Comparison of ENCODE assay signal across 9 mouse cellular contexts in the genomic region with DNA sequence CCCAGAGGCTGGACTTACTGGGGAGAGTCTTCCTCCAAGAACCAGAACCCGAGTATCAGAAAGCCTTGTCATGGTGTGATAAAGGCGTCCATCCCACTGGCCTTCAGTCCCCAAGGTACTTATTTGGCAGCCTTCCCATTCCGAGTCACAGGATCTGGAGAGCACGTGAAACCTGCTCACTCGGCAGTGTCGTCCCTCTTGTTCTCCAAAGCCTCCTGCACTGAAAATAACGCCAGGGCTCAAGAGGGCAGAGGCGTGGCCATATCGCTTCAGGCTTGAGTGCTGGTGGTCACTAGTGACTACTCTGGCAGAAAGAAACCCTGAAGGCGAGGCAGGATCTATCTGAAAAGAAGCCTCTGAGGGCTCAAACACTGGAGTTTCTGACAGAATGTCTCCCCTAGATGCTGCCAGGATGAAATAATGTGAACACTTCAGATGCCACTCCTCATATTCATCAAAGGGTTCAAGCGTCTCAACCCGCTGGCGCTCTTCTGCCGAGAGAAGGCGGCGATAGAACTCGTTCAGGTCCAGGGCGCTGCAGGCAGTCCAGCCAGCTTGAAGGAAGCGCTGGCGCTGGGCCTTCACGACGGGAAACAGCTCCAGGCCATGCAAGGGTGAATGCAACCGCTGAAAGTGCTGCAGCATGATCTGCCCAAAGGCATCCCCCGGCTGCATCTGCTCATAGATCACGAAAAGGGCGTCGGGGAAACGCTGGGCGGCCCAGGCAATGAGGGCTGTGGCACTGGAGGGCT. TPM values are rescaled to one million over a fixed set of nuclear protein-coding genes. Genes with fewer than 3 reads are reported as not detected.
DNase-seq lines count a peak whose midpoint lies in the region; ATAC-seq and TF ChIP-seq lines count a peak whose summit lies in the region.
"Had no signal": no experiment of that assay in that cellular context is flagged by ENCODE, and none has a peak within 500 bp of the region (broad histone marks: within the 10 kb centered on the region; RNA-seq: fewer than 3 reads in every experiment).

No protein-coding gene starts in this region.

- TF ChIP-seq CTCF in liver, embryonic 14.5 days (IDR thresholded peaks at IDR 0.05; ENCODE audit: low read depth): no peak

- peak overlapping the region; percentile 60 for H3K4me3 ChIP-seq in intestine, embryonic 15.5 days (replicated peaks)
- H3K4me3 ChIP-seq in liver, embryonic 14.5 days (ENCODE audit: insufficient read depth in 1 of 2, low read depth in 2 of 2, low read length in 2 of 2): peak overlapping the region; percentile 77 to 89
- H3K4me3 ChIP-seq in neural tube, embryonic 13.5 days: peak overlapping the region; percentile 67

- ATAC-seq in intestine, embryonic 15.5 days: peak; percentile 1; the same call in 1 of the 2 replicates
- no peak for ATAC-seq in liver, embryonic 14.5 days (ENCODE audit: insufficient read depth)
- peak; percentile 53; the same call in 1 of the 2 replicates for ATAC-seq in neural tube, embryonic 13.5 days (ENCODE audit: low read depth)
- no peak for ATAC-seq in granulocyte monocyte progenitor cell, adult 5-6 weeks (replicated peaks; ENCODE audit: poor library complexity, severe bottlenecking)

- H3K27ac ChIP-seq in intestine, embryonic 15.5 days: peak overlapping the region; percentile 97
- peak overlapping the region; percentile 52 for H3K27ac ChIP-seq in liver, embryonic 14.5 days
- H3K27ac ChIP-seq in neural tube, embryonic 13.5 days (replicated peaks): peak overlapping the region; percentile 98

- no peaks in the 10 kb centered on the region for H3K27me3 ChIP-seq in intestine, embryonic 15.5 days (replicated peaks)
- H3K27me3 ChIP-seq in liver, embryonic 14.5 days (ENCODE audit: control insufficient read depth, insufficient read depth, low read length): no peaks in the 10 kb centered on the region
- H3K27me3 ChIP-seq in neural tube, embryonic 13.5 days: no peaks in the 10 kb centered on the region

- no peak for TF ChIP-seq EP300 in liver, embryonic 14.5 days (IDR thresholded peaks at IDR 0.05; ENCODE audit: low read depth)

- peaks cover 8% of the 10 kb centered on the region; the same call in 1 of the 2 replicates for H3K36me3 ChIP-seq in intestine, embryonic 15.5 days
- peaks cover 8% of the 10 kb centered on the region; the same call in 1 of the 2 replicates for H3K36me3 ChIP-seq in liver, embryonic 14.5 days (replicated peaks; ENCODE audit: control insufficient read depth, insufficient read depth, low read depth)
- H3K36me3 ChIP-seq in neural tube, embryonic 13.5 days: peaks cover 35% of the 10 kb centered on the region

- WGBS in intestine, embryonic 15.5 days: 46% methylated on average over 29 of the region's 29 CpGs
- 45% methylated on average over 29 of the region's 29 CpGs for WGBS in liver, embryonic 14.5 days (ENCODE audit: insufficient replicate concordance)
- 41% methylated on average over 29 of the region's 29 CpGs for WGBS in neural tube, embryonic 13.5 days

- peak overlapping the region; percentile 68 for H3K9ac ChIP-seq in intestine, embryonic 15.5 days
- H3K9ac ChIP-seq in liver, embryonic 14.5 days (replicated peaks): peak overlapping the region; percentile 90
- peak overlapping the region; percentile 92 for H3K9ac ChIP-seq in neural tube, embryonic 13.5 days

- peak overlapping the region; percentile 88 for H3K4me2 ChIP-seq in intestine, embryonic 15.5 days (replicated peaks)
- peak overlapping the region; percentile 98 for H3K4me2 ChIP-seq in liver, embryonic 14.5 days (ENCODE audit: low read depth)
- peak overlapping the region; percentile 81 for H3K4me2 ChIP-seq in neural tube, embryonic 13.5 days

- peaks cover 13% of the 10 kb centered on the region for H3K4me1 ChIP-seq in intestine, embryonic 15.5 days (replicated peaks)
- peaks cover 15 to 20% of the 10 kb centered on the region in 2 experiments for H3K4me1 ChIP-seq in liver, embryonic 14.5 days (replicated peaks; ENCODE audit: control insufficient read depth in 2 of 2, insufficient read depth in 2 of 2, low read length in 1 of 2)
- peaks cover 39% of the 10 kb centered on the region for H3K4me1 ChIP-seq in neural tube, embryonic 13.5 days (replicated peaks)

- DNase-seq in thymus, postnatal 0 days (ENCODE audit: low spot score): peak; percentile 6
- no peak for DNase-seq in thymus, postnatal 25 days
- peak; percentile 51 to 63 for DNase-seq in cerebellum, adult 18-20 months
- peak; percentile 10 for DNase-seq in gastrocnemius, postnatal 10 days
- no peak for DNase-seq in liver, embryonic 14.5 days (ENCODE audit: low read depth in 3 of 3, low spot score in 3 of 3)

- H3K9me3 ChIP-seq in intestine, embryonic 15.5 days: no peaks in the 10 kb centered on the region
- H3K9me3 ChIP-seq in liver, embryonic 14.5 days (ENCODE audit: control insufficient read depth, low read length): no peaks in the 10 kb centered on the region
- no peaks in the 10 kb centered on the region for H3K9me3 ChIP-seq in neural tube, embryonic 13.5 days

RNA-seq across cellular contexts. Expression of a gene that starts 0.8 kb away (rescaled TPM):
- polyA plus RNA-seq in thymus, postnatal 0 days (2015; fragmentation: Nextera tagmentation; extraction: Ambion mirVana): 20.3 and 21.3 TPM in 2 replicates
- 10 to 100 TPM; 11.7 to 14.0 TPM for total RNA-seq in gastrocnemius, postnatal 10 days (2021)
- polyA plus RNA-seq in intestine, embryonic 15.5 days (2015; fragmentation: Nextera tagmentation; extraction: Ambion mirVana): 17.7 and 18.2 TPM in 2 replicates
- polyA plus RNA-seq in liver, embryonic 14.5 days (2012; rRNA removed): 3.7 and 5.6 TPM in 2 replicates
- 7.5 and 9.0 TPM in 2 replicates for polyA plus RNA-seq in liver, embryonic 14.5 days (2014; fragmentation: Nextera tagmentation; extraction: Ambion mirVana)
- polyA plus RNA-seq in neural tube, embryonic 13.5 days (2015; fragmentation: Nextera tagmentation; extraction: Ambion mirVana): 33.3 and 35.8 TPM in 2 replicates
- 10.4 and 17.9 TPM in 2 replicates for total RNA-seq in granulocyte monocyte progenitor cell, adult 5-6 weeks (2014; fragmentation: Nextera tagmentation)
- 9.0 and 9.2 TPM in 2 replicates for total RNA-seq in granulocyte monocyte progenitor cell, adult 5-6 weeks (2017)

RNA-seq across cellular contexts. Expression of a gene that starts 1.0 kb away (rescaled TPM):
- 23.4 and 25.5 TPM in 2 replicates for polyA plus RNA-seq in thymus, postnatal 0 days (2015; fragmentation: Nextera tagmentation; extraction: Ambion mirVana)
- total RNA-seq in gastrocnemius, postnatal 10 days (2021): 1 to 10 TPM; 4.0 to 5.3 TPM
- 19.4 and 20.0 TPM in 2 replicates for polyA plus RNA-seq in intestine, embryonic 15.5 days (2015; fragmentation: Nextera tagmentation; extraction: Ambion mirVana)
- polyA plus RNA-seq in liver, embryonic 14.5 days (2012; rRNA removed): 3.6 and 4.1 TPM in 2 replicates
- polyA plus RNA-seq in liver, embryonic 14.5 days (2014; fragmentation: Nextera tagmentation; extraction: Ambion mirVana): 8.4 and 8.9 TPM in 2 replicates
- 18.3 and 21.2 TPM in 2 replicates for polyA plus RNA-seq in neural tube, embryonic 13.5 days (2015; fragmentation: Nextera tagmentation; extraction: Ambion mirVana)
- 6.6 and 9.7 TPM in 2 replicates for total RNA-seq in granulocyte monocyte progenitor cell, adult 5-6 weeks (2014; fragmentation: Nextera tagmentation)
- 6.6 and 7.3 TPM in 2 replicates for total RNA-seq in granulocyte monocyte progenitor cell, adult 5-6 weeks (2017)

RNA-seq across cellular contexts. Expression of a gene that starts 29.8 kb away (rescaled TPM):
- polyA plus RNA-seq in thymus, postnatal 0 days (2015; fragmentation: Nextera tagmentation; extraction: Ambion mirVana): 0.37 and 0.38 TPM in 2 replicates
- total RNA-seq in gastrocnemius, postnatal 10 days (2021): not detected
- polyA plus RNA-seq in intestine, embryonic 15.5 days (2015; fragmentation: Nextera tagmentation; extraction: Ambion mirVana): 0.20 and 0.23 TPM in 2 replicates
- 0.02 TPM in 1 of 2 replicates, not detected in the other for polyA plus RNA-seq in liver, embryonic 14.5 days (2012; rRNA removed)
- not detected in 2 replicates for polyA plus RNA-seq in liver, embryonic 14.5 days (2014; fragmentation: Nextera tagmentation; extraction: Ambion mirVana)
- 0.08 TPM in 1 of 2 replicates, not detected in the other for polyA plus RNA-seq in neural tube, embryonic 13.5 days (2015; fragmentation: Nextera tagmentation; extraction: Ambion mirVana)
- not detected in 2 replicates for total RNA-seq in granulocyte monocyte progenitor cell, adult 5-6 weeks (2014; fragmentation: Nextera tagmentation)
- not detected in 2 replicates for total RNA-seq in granulocyte monocyte progenitor cell, adult 5-6 weeks (2017)
- total RNA-seq: gastrocnemius, adult 8-10 months had no signal

RNA-seq across cellular contexts. Expression of a gene that starts 31.0 kb away (rescaled TPM):
- 45.5 and 51.2 TPM in 2 replicates for polyA plus RNA-seq in thymus, postnatal 0 days (2015; fragmentation: Nextera tagmentation; extraction: Ambion mirVana)
- 10 to 100 TPM; 10.5 to 16.2 TPM for total RNA-seq in gastrocnemius, postnatal 10 days (2021)
- polyA plus RNA-seq in intestine, embryonic 15.5 days (2015; fragmentation: Nextera tagmentation; extraction: Ambion mirVana): 38.2 and 44.2 TPM in 2 replicates
- polyA plus RNA-seq in liver, embryonic 14.5 days (2012; rRNA removed): 13.0 and 15.0 TPM in 2 replicates
- 20.3 and 21.3 TPM in 2 replicates for polyA plus RNA-seq in liver, embryonic 14.5 days (2014; fragmentation: Nextera tagmentation; extraction: Ambion mirVana)
- 49.6 and 57.0 TPM in 2 replicates for polyA plus RNA-seq in neural tube, embryonic 13.5 days (2015; fragmentation: Nextera tagmentation; extraction: Ambion mirVana)
- total RNA-seq in granulocyte monocyte progenitor cell, adult 5-6 weeks (2014; fragmentation: Nextera tagmentation): 48.4 and 60.8 TPM in 2 replicates
- 27.0 and 36.1 TPM in 2 replicates for total RNA-seq in granulocyte monocyte progenitor cell, adult 5-6 weeks (2017)

RNA-seq across cellular contexts. Expression of a gene that starts 31.5 kb away (rescaled TPM):
- 9.4 and 11.5 TPM in 2 replicates for polyA plus RNA-seq in thymus, postnatal 0 days (2015; fragmentation: Nextera tagmentation; extraction: Ambion mirVana)
- 1 to 10 TPM; 4.2 to 5.2 TPM for total RNA-seq in gastrocnemius, postnatal 10 days (2021)
- 8.6 and 8.9 TPM in 2 replicates for polyA plus RNA-seq in intestine, embryonic 15.5 days (2015; fragmentation: Nextera tagmentation; extraction: Ambion mirVana)
- polyA plus RNA-seq in liver, embryonic 14.5 days (2012; rRNA removed): 1.5 and 2.0 TPM in 2 replicates
- 2.8 and 3.1 TPM in 2 replicates for polyA plus RNA-seq in liver, embryonic 14.5 days (2014; fragmentation: Nextera tagmentation; extraction: Ambion mirVana)
- 8.4 and 8.8 TPM in 2 replicates for polyA plus RNA-seq in neural tube, embryonic 13.5 days (2015; fragmentation: Nextera tagmentation; extraction: Ambion mirVana)
- total RNA-seq in granulocyte monocyte progenitor cell, adult 5-6 weeks (2014; fragmentation: Nextera tagmentation): 14.1 and 21.9 TPM in 2 replicates
- total RNA-seq in granulocyte monocyte progenitor cell, adult 5-6 weeks (2017): 23.0 and 23.8 TPM in 2 replicates

Comparison
In these comparisons a context has a peak if more than half of its experiments do, and no peak if none do; other contexts are left out.
1. DNase-seq: peak in thymus, postnatal 0 days (single experiment), cerebellum, adult 18-20 months (2 of 2) and gastrocnemius, postnatal 10 days (single experiment); none in thymus, postnatal 25 days (single experiment) and liver, embryonic 14.5 days (0 of 3).
2. ATAC-seq: peak in intestine, embryonic 15.5 days (single experiment) and neural tube, embryonic 13.5 days (single experiment); none in liver, embryonic 14.5 days (single experiment) and granulocyte monocyte progenitor cell, adult 5-6 weeks (single experiment).
3. Peak in every context shown above with its lines, with median percentiles within 50 percentile points of each other: H3K27ac ChIP-seq, H3K4me2 ChIP-seq, H3K4me3 ChIP-seq and H3K9ac ChIP-seq.